Mouse (Mus musculus): ENCODE measurements at regions not wholly inside any gene's neighbourhood (a gene's known extent, or its start where the extent isn't known, plus 50 kb on each side); places are given as distances from the start of the nearest gene placed in this dataset.

DNA sequence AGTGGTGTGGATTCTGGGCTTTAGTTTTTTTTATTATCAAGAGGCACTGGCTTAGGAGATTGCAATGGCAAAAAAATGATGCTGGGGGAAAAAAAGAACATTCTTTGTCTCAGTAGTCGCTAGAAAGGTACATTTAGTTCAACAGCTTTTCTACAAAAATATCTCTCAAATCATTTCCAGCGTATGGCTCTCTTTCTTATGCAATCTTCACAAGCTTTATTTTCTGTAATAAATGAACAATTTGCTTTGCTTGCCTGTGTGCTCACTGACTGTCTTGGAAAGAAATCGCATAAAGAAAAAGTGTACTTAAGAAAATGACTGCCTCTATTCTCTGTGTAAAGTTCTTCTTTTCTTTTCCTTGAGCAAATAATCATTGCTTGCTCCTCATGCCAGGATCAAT lies 742.1 kb upstream of the Lrrc4c start:
- Histone ChIP-seq H3K27ac (no peak overlapping the region), H3K4me1 (replicated peaks) (no peaks in the 10 kb centered on the region), H3K4me3 (no peak overlapping the region), H3K36me3 (no peaks in the 10 kb centered on the region), H3K9me3 (no peaks in the 10 kb centered on the region), H3K27me3 (ENCODE audit: insufficient read depth, poor library complexity, severe bottlenecking) (no peaks in the 10 kb centered on the region)
- WGBS, result 91% methylated on average over 3 of the region's 3 CpGs
- DNase-seq (ENCODE audit: low spot score), result no peak

DNA sequence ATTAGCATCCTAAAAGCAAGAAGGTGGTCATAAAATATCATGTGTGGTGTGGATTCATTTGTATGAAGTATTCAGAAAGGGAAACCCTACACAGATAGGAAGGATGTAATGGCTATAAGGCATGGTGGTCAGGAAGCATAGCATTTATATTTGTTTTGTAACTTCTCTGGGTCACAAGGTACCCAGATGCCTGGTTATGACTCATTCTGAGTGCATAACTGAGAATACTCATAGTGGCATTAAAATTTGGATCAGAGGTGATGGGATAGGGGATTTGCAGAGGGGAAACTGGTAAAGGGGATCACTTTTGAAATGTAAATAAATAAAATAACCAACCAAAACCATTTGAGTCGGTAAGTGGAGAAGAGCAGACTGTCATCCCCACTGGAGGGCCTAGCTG lies 738.8 kb upstream of the Lrrc4c start:
- H3K27ac ChIP-seq, result no peak overlapping the region
- no peaks in the 10 kb centered on the region for H3K27me3 ChIP-seq (ENCODE audit: insufficient read depth, poor library complexity, severe bottlenecking)
- H3K4me1 ChIP-seq (replicated peaks), result no peaks in the 10 kb centered on the region
- no peaks in the 10 kb centered on the region for H3K36me3 ChIP-seq
- DNase-seq (ENCODE audit: low spot score), result no peak
- H3K4me3 ChIP-seq, result no peak overlapping the region
- no peaks in the 10 kb centered on the region for H3K9me3 ChIP-seq
- 87% methylated on average over 1 of the region's 1 CpGs for WGBS

DNA sequence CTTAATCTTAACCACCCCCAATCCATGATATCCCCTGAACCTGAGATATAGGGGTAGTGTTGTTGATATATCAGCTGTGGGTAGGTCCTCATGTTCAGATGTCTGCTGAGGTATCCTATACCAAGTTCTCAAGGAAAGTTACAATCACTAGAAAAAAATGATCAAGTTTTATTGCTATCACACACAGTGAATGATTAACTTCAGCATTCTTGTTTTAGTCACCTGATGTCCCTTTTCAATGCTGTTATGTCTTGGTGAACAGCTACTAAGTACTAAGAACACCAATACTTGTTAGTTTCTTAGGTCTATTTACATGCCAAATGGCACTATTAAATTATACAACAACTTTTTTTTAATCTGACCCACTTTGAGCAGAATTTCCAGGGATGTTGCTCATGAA lies 732.0 kb upstream of the Lrrc4c start:
- Histone ChIP-seq H3K27ac (no peak overlapping the region), H3K4me1 (replicated peaks) (no peaks in the 10 kb centered on the region), H3K4me3 (no peak overlapping the region), H3K36me3 (no peaks in the 10 kb centered on the region), H3K9me3 (no peaks in the 10 kb centered on the region), H3K27me3 (ENCODE audit: insufficient read depth, poor library complexity, severe bottlenecking) (no peaks in the 10 kb centered on the region)
- no peak for DNase-seq (ENCODE audit: low spot score)

DNA sequence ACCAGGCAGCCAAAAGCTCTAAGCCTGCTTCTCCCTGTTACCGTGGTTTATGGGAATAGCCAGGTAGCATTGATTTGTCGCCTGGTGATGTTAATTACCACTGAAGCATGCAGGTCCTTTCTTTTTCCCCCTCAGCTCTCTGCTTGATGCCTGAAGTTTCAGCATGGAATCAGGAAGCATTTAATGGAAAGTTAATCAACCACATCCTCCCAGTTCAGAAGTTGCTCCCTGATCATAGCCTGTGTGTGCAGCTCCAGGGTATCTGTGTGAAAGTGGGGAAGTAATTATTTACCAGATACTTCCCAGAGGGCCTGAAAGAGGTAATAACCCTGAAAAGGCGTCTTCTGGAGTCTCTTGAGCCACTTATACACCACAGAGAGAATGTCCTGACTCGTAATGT lies 730.9 kb upstream of the Lrrc4c start:
- Histone ChIP-seq H3K27ac (no peak overlapping the region), H3K9me3 (no peaks in the 10 kb centered on the region), H3K4me1 (replicated peaks) (no peaks in the 10 kb centered on the region), H3K36me3 (no peaks in the 10 kb centered on the region), H3K27me3 (ENCODE audit: insufficient read depth, poor library complexity, severe bottlenecking) (no peaks in the 10 kb centered on the region), H3K4me3 (no peak overlapping the region)
- WGBS, result 19% methylated on average over 4 of the region's 4 CpGs
- DNase-seq (ENCODE audit: low spot score), result no peak

DNA sequence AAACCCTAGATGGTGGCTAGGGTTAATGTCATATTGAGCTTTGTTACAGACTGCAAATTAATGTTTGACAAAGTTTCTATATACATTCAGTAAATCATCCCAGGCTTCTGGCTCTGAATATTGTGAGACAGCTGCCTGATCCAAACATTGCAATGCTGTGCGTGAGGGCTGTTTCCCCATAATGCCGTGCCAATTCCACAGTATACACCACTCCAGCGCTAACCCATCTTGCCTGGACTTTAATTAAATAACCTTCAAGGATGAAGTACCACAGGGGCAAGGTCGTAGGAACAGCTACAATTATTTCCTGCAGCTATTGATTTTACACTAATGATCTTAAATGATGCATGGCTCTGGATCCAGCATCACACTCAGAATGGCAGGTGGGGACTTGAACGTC lies 704.6 kb upstream of the Lrrc4c start:
- DNase-seq (ENCODE audit: low spot score), result no peak
- 76% methylated on average over 5 of the region's 5 CpGs for WGBS
- no peaks in the 10 kb centered on the region for H3K36me3 ChIP-seq
- H3K27me3 ChIP-seq (ENCODE audit: insufficient read depth, poor library complexity, severe bottlenecking), result no peaks in the 10 kb centered on the region
- no peaks in the 10 kb centered on the region for H3K4me1 ChIP-seq (replicated peaks)
- no peaks in the 10 kb centered on the region for H3K9me3 ChIP-seq
- H3K4me3 ChIP-seq, result no peak overlapping the region
- no peak overlapping the region for H3K27ac ChIP-seq

DNA sequence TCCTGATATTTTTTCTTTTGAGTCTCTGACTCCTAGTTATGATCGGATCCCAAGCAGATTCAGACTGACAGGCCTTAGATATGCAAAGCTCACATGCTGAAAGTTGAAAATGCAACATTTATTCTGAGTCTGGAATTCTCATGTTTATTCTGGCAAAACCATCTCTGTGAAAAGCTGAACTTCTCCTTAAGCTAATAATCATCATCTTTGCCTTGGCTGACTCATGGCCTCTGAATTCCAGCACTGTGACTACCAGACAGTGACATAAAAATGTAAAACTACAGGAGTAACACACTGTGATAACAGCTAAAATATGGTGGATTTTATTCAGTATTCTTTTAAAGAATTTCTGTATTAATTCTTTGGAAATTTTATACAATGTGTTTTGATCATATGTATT lies 680.4 kb upstream of the Lrrc4c start:
- no peak for DNase-seq (ENCODE audit: low spot score)
- 93% methylated on average over 1 of the region's 1 CpGs for WGBS
- Histone ChIP-seq H3K27ac (no peak overlapping the region), H3K27me3 (ENCODE audit: insufficient read depth, poor library complexity, severe bottlenecking) (no peaks in the 10 kb centered on the region), H3K36me3 (no peaks in the 10 kb centered on the region), H3K4me1 (replicated peaks) (no peaks in the 10 kb centered on the region), H3K9me3 (no peaks in the 10 kb centered on the region), H3K4me3 (no peak overlapping the region)

DNA sequence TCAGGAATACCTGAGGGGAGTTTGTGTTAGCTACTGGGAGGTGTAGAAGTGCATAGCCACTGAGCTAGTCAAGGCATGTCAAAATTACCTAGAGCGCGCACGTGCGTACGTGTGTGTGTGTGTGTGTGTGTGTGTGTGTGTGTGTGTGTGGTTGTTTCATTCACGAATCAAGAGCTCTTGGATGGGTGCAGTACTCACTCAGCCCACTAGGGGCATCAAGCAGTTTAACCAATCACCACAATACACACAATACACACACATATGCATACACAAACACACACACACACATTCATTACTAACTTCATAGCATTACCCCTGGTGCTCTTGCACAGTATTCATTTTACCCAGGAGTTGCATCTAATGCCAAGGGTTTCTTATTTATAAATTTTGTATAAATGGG lies 643.6 kb upstream of the Lrrc4c start:
- Histone ChIP-seq H3K27ac (no peak overlapping the region), H3K4me1 (replicated peaks) (no peaks in the 10 kb centered on the region), H3K9me3 (no peaks in the 10 kb centered on the region), H3K4me3 (no peak overlapping the region), H3K36me3 (no peaks in the 10 kb centered on the region), H3K27me3 (ENCODE audit: insufficient read depth, poor library complexity, severe bottlenecking) (no peaks in the 10 kb centered on the region)
- WGBS, result 86% methylated on average over 6 of the region's 6 CpGs
- peak; percentile 26 for DNase-seq (ENCODE audit: low spot score)

DNA sequence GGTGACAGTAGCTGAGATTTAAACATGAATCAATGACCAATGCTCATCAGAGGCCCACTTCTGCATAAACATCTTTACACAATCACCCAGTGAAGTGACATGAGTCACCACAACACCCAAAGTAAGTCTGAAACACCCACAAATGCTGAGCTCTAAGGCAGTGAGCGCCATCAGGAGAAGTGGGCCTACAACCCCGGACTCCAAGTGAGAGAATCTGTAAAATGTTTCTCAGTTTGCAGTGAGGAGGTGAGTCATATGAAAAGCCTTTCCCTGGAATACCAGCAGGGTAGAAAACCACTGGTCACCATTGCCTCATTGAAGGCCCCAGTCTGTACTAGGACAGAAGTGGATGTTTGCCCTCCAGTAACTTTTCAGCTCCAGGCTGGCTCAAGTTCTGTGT lies 602.6 kb upstream of the Lrrc4c start:
- H3K36me3 ChIP-seq, result no peaks in the 10 kb centered on the region
- no peak overlapping the region for H3K4me3 ChIP-seq
- H3K27ac ChIP-seq, result no peak overlapping the region
- 91% methylated on average over 2 of the region's 2 CpGs for WGBS
- DNase-seq (ENCODE audit: low spot score), result no peak
- no peaks in the 10 kb centered on the region for H3K4me1 ChIP-seq (replicated peaks)
- H3K9me3 ChIP-seq, result no peaks in the 10 kb centered on the region
- no peaks in the 10 kb centered on the region for H3K27me3 ChIP-seq (ENCODE audit: insufficient read depth, poor library complexity, severe bottlenecking)

Data from hindbrain, embryonic 10.5 days (tissue).